Mouse (Mus musculus) ovary, postnatal 10 days (tissue): Measurements from ENCODE around the gene Slc17a6.

ENCODE experiments used
- DNase-seq: peaks from one replicate; pipeline ENCODE4 v3.0.0; 2022; ENCODE audit warnings: low spot score

Slc17a6 gene

GRCm38 (mm10) chr7:51621694-51622145, at the start of gene Slc17a6:
Gene Slc17a6 (plus strand): TSS chr7:51622006.
- DNase-seq = peak; percentile 36

GRCm38 (mm10) chr7:51600021-51600420, 21.8 kb upstream of the Slc17a6 start:
- DNase-seq = no peak

- DNase-seq = no peak
Observed at GRCm38 (mm10) chr7:51603741-51604140, 18.1 kb upstream of the Slc17a6 start.

- no peak for DNase-seq
Observed at GRCm38 (mm10) chr7:51614404-51614803, 7.4 kb upstream of the Slc17a6 start.

GRCm38 (mm10) chr7:51617941-51618340, 3.9 kb upstream of the Slc17a6 start:
- DNase-seq = no peak

- DNase-seq = no peak
Observed at GRCm38 (mm10) chr7:51618412-51618811, 3.4 kb upstream of the Slc17a6 start.

GRCm38 (mm10) chr7:51619977-51620376, 1.8 kb upstream of the Slc17a6 start:
- no peak for DNase-seq

- DNase-seq = no peak
Observed at GRCm38 (mm10) chr7:51622196-51622595, 390 bp downstream of the Slc17a6 start.

GRCm38 (mm10) chr7:51622666-51623065, 860 bp downstream of the Slc17a6 start:
- DNase-seq = no peak

- no peak for DNase-seq
Observed at GRCm38 (mm10) chr7:51624336-51624897, 2.6 kb downstream of the Slc17a6 start.

GRCm38 (mm10) chr7:51625161-51625560, 3.4 kb downstream of the Slc17a6 start:
- DNase-seq = no peak

- DNase-seq = no peak
Observed at GRCm38 (mm10) chr7:51625591-51626255, 3.9 kb downstream of the Slc17a6 start.

- DNase-seq = no peak
Observed at GRCm38 (mm10) chr7:51626451-51627000, 4.7 kb downstream of the Slc17a6 start.

GRCm38 (mm10) chr7:51627001-51627631, 5.3 kb downstream of the Slc17a6 start:
- no peak for DNase-seq

- no peak for DNase-seq
Observed at GRCm38 (mm10) chr7:51627666-51628065, 5.9 kb downstream of the Slc17a6 start.

- DNase-seq = no peak
Observed at GRCm38 (mm10) chr7:51628349-51628748, 6.5 kb downstream of the Slc17a6 start.

- DNase-seq = no peak
Observed at GRCm38 (mm10) chr7:51629206-51629605, 7.4 kb downstream of the Slc17a6 start.

- DNase-seq = no peak
Observed at GRCm38 (mm10) chr7:51631171-51631570, 9.4 kb downstream of the Slc17a6 start.

GRCm38 (mm10) chr7:51632543-51633229, 10.9 kb downstream of the Slc17a6 start:
- DNase-seq = no peak

- no peak for DNase-seq
Observed at GRCm38 (mm10) chr7:51633230-51633844, 11.5 kb downstream of the Slc17a6 start.

GRCm38 (mm10) chr7:51657152-51657551, 35.3 kb downstream of the Slc17a6 start:
- DNase-seq = no peak

GRCm38 (mm10) chr7:51662441-51662840, 40.6 kb downstream of the Slc17a6 start:
- DNase-seq = no peak
